Mouse (Mus musculus) cerebellum, adult 2 months (tissue): ENCODE measurements around the gene Phldb3.

Experiments
- CTCF ChIP-seq: fragments of 200-500 bp; IDR thresholded peaks from 2 replicates; pipeline ENCODE4 v1.5.1; 2011; ENCODE audit warnings: low read depth, mild to moderate bottlenecking, control low read depth, low read length, moderate library complexity, borderline replicate concordance; ENCODE audit not compliant: insufficient read depth
- POLR2A ChIP-seq: fragments of 200-500 bp; IDR thresholded peaks from 2 replicates; pipeline ENCODE4 v1.6.1; 2011; ENCODE audit warnings: low read length, control low read depth, borderline replicate concordance; ENCODE audit not compliant: insufficient read depth

DNA sequence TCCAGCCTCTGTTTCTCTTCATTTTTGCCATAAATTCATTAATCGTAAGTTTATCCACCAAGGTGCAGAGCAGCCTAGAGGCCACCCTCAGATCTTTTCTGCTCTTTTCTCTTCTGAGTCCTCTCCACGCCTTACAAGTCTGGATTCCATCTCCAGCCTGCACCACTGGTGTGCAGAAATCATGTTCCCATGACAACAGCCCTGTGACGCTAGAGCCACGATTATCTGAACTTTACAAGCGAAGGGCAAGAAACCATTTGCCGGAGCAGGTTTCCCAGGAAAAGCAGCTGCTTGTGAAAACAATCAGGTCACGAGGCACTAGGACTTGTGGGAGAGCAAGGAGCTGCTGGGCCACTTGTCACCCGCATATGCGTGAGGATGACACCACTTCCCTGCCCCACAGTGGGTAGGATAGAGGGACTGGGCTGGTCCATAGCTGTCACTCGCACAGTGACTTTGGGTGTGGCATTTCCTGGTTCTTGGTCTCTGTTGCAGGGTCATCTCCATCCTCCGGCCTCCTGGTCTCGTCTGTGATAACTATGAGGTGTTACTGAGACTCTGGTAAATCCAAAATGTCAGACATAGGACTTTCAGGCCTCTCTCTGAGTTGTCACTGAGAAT lies 49.3 kb downstream of the Phldb3 start:
- no peak for TF ChIP-seq CTCF
- no peak for TF ChIP-seq POLR2A
